Mouse (Mus musculus) kidney, adult 10 weeks (tissue): Measurements from ENCODE around the gene Oxa1l. TPM values are rescaled to one million over a fixed set of nuclear protein-coding genes. Genes with fewer than 3 reads are reported as not detected.

Experiments used
- polyA plus RNA-seq: library from polyadenylated mRNA; stranded (reverse); fragments of 350-450 nt; fragmentation: Illumina TruSeq; extraction: RNeasy Lipid Tissue Mini Kit (QIAGEN cat#74804); gene quantifications from one replicate; pipeline ENCODE4 v1.2.3, GENCODE M21; 2014; ENCODE audit warnings: low read depth, low replicate concordance

Gene Oxa1l
- 11.4 TPM for polyA plus RNA-seq

DNA sequence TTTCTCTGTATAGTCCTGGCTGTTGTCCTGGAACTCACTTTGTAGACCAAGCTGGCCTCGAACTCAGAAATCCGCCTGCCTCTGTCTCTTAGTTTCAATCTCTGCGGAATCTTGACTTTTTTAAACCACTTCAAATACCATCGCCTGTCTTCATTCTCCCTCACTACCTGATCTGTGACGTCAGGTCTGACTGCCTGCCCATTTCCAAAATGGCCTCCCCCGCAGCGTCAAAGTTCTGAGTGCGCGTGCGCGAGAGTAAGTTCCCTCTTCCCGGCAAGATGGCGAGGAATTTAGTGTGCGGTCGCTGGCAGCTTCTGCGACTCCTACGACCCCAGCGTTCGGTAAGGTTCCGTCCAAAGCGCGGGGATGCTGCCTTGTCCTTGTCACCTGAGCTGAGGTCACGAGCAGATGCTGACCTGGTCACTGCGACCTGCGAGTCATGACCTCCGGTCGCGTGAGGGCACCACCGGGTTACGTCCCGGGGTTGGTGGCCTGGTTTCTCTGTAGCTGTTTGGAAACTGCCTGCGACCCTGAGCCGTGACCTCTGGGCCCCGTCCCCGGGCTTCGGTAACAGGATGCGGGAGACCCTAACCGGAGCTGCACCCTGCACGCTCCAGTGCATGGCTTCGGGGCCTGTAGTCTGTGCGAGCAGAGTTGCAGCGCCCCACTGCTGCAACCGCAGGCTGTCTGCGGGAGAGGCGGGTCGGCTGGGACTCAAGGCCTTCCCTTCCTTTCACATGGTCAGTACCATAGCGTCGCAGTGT is at the start of gene Oxa1l:
TSS of gene Oxa1l (plus strand) at position 258 of the 764 bp plus-strand sequence.

DNA sequence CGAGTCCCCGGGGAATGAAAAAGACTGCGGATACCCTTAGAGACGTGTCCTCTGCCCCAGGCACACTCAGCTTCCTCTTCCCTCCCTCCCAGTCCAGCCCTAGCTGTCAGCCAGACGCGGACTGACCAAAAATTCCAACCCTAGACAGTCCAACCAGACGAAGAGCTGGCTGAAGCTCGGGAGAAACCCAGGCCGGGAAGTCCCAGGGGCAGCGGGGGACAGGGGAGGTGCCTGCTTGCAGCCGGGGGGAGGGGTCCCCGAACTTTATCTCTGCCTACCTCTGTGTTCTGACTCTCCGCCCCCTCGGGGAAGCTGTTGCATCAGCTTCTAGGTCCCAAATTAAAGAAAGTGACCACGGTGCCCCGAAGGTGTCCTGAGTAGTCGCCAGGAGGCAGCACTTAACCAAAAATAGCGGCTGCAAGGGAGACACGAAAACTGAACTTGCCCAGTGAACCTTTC is 57.0 kb downstream of the Oxa1l start, which contains the start of gene Slc7a7:
TSS of gene Slc7a7 (minus strand) at position 158 of the 459 bp plus-strand sequence.

Other genes with a start within 250 kb of the Oxa1l start
- 6.7 TPM for gene Dad1, start 106.7 kb upstream of the Oxa1l start, polyA plus RNA-seq
- 12.4 TPM for gene Abhd4, start 106.6 kb upstream of the Oxa1l start, polyA plus RNA-seq
- gene Olfr49, start 75.9 kb upstream of the Oxa1l start, polyA plus RNA-seq: not detected
- 50.5 TPM for gene Slc7a7, start 56.9 kb downstream of the Oxa1l start, polyA plus RNA-seq
- 47.3 TPM for gene Mrpl52, start 66.1 kb downstream of the Oxa1l start, polyA plus RNA-seq
- 6.0 TPM for gene Mmp14, start 70.8 kb downstream of the Oxa1l start, polyA plus RNA-seq
- 4.0 TPM for gene Lrp10, start 103.3 kb downstream of the Oxa1l start, polyA plus RNA-seq
- not detected for gene Rem2, start 115.3 kb downstream of the Oxa1l start, polyA plus RNA-seq
- 43.0 TPM for gene Prmt5, start 156.7 kb downstream of the Oxa1l start, polyA plus RNA-seq
- gene Haus4, start 193.8 kb downstream of the Oxa1l start, polyA plus RNA-seq: 3.4 TPM
- gene Ajuba, start 216.7 kb downstream of the Oxa1l start, polyA plus RNA-seq: 7.9 TPM
- 2.3 TPM for gene 4931414P19Rik, start 245.2 kb downstream of the Oxa1l start, polyA plus RNA-seq